Mouse (Mus musculus): ENCODE measurements at regions not wholly inside any gene's neighbourhood (a gene's known extent, or its start where the extent isn't known, plus 50 kb on each side); places are given as distances from the start of the nearest gene placed in this dataset.

GRCm38 (mm10) chr12:50899609-50900447 lies 250.9 kb upstream of the Prkd1 start:
- Histone ChIP-seq H3K4me1 (ENCODE audit: control insufficient read depth, insufficient read depth, low read length) (no peaks in the 10 kb centered on the region), H3K4me2 (ENCODE audit: low read length) (no peak overlapping the region), H3K27me3 (replicated peaks; ENCODE audit: control insufficient read depth, insufficient read depth, low read length) (no peaks in the 10 kb centered on the region), H3K9ac (ENCODE audit: low read length) (no peak overlapping the region), H3K36me3 (ENCODE audit: control insufficient read depth, insufficient read depth, low read length) (no peaks in the 10 kb centered on the region), H3K27ac (ENCODE audit: low read depth, low read length) (no peak overlapping the region), H3K4me3 (ENCODE audit: low read depth, low read length) (no peak overlapping the region), H3K9me3 (replicated peaks; ENCODE audit: control insufficient read depth, low read length) (no peaks in the 10 kb centered on the region)
- ATAC-seq, result no peak
- DNase-seq (ENCODE audit: low spot score), result no peak
- WGBS, result 86% methylated on average over 13 of the region's 13 CpGs

- Histone ChIP-seq H3K4me3 (ENCODE audit: low read depth, low read length) (no peak overlapping the region), H3K4me2 (ENCODE audit: low read length) (no peak overlapping the region)
These were observed 248.8 kb upstream of the Prkd1 start for GRCm38 (mm10) chr12:50897606-50898166.

GRCm38 (mm10) chr12:50893604-50894003 lies 244.7 kb upstream of the Prkd1 start:
- Histone ChIP-seq H3K27me3 (replicated peaks; ENCODE audit: control insufficient read depth, insufficient read depth, low read length) (no peaks in the 10 kb centered on the region), H3K27ac (ENCODE audit: low read depth, low read length) (no peak overlapping the region), H3K4me3 (ENCODE audit: low read depth, low read length) (no peak overlapping the region), H3K9ac (ENCODE audit: low read length) (no peak overlapping the region), H3K9me3 (replicated peaks; ENCODE audit: control insufficient read depth, low read length) (no peaks in the 10 kb centered on the region), H3K4me1 (ENCODE audit: control insufficient read depth, insufficient read depth, low read length) (peaks cover 4% of the 10 kb centered on the region), H3K4me2 (ENCODE audit: low read length) (no peak overlapping the region), H3K36me3 (ENCODE audit: control insufficient read depth, insufficient read depth, low read length) (no peaks in the 10 kb centered on the region)
- no peak for ATAC-seq
- peak; percentile 33 for DNase-seq (ENCODE audit: low spot score)
- 8% methylated on average over 5 of the region's 5 CpGs for WGBS

More at GRCm38 (mm10) chr12:50897606-50898166, 248.8 kb upstream of the Prkd1 start:
- Histone ChIP-seq H3K4me1 (ENCODE audit: control insufficient read depth, insufficient read depth, low read length) (peaks cover 4% of the 10 kb centered on the region), H3K9me3 (replicated peaks; ENCODE audit: control insufficient read depth, low read length) (no peaks in the 10 kb centered on the region), H3K9ac (ENCODE audit: low read length) (no peak overlapping the region), H3K27me3 (replicated peaks; ENCODE audit: control insufficient read depth, insufficient read depth, low read length) (no peaks in the 10 kb centered on the region), H3K36me3 (ENCODE audit: control insufficient read depth, insufficient read depth, low read length) (no peaks in the 10 kb centered on the region), H3K27ac (ENCODE audit: low read depth, low read length) (no peak overlapping the region)
- DNase-seq (ENCODE audit: low spot score) (no peak), ATAC-seq (no peak)
- WGBS, result 73% methylated on average over 3 of the region's 3 CpGs

GRCm38 (mm10) chr12:50875796-50876195 lies 226.9 kb upstream of the Prkd1 start:
- H3K36me3 ChIP-seq (ENCODE audit: control insufficient read depth, insufficient read depth, low read length), result no peaks in the 10 kb centered on the region
- no peak overlapping the region for H3K4me3 ChIP-seq (ENCODE audit: low read depth, low read length)
- no peak for ATAC-seq
- H3K9ac ChIP-seq (ENCODE audit: low read length), result no peak overlapping the region
- no peak overlapping the region for H3K27ac ChIP-seq (ENCODE audit: low read depth, low read length)
- no peaks in the 10 kb centered on the region for H3K27me3 ChIP-seq (replicated peaks; ENCODE audit: control insufficient read depth, insufficient read depth, low read length)
- H3K4me1 ChIP-seq (ENCODE audit: control insufficient read depth, insufficient read depth, low read length), result peaks cover 2% of the 10 kb centered on the region
- no peak overlapping the region for H3K4me2 ChIP-seq (ENCODE audit: low read length)
- no peaks in the 10 kb centered on the region for H3K9me3 ChIP-seq (replicated peaks; ENCODE audit: control insufficient read depth, low read length)
- no peak for DNase-seq (ENCODE audit: low spot score)

- peak overlapping the region; percentile 34 for H3K4me2 ChIP-seq (ENCODE audit: low read length)
- no peak overlapping the region for H3K9ac ChIP-seq (ENCODE audit: low read length)
- H3K4me1 ChIP-seq (ENCODE audit: control insufficient read depth, insufficient read depth, low read length), result peaks cover 2% of the 10 kb centered on the region
- no peak for DNase-seq (ENCODE audit: low spot score)
- H3K27me3 ChIP-seq (replicated peaks; ENCODE audit: control insufficient read depth, insufficient read depth, low read length), result no peaks in the 10 kb centered on the region
- ATAC-seq, result peak; percentile 72
- H3K4me3 ChIP-seq (ENCODE audit: low read depth, low read length), result no peak overlapping the region
- H3K27ac ChIP-seq (ENCODE audit: low read depth, low read length), result 0 out of 2 replicates have a peak overlapping the region, but pooled peaks have one; percentile 30
- H3K9me3 ChIP-seq (replicated peaks; ENCODE audit: control insufficient read depth, low read length), result no peaks in the 10 kb centered on the region
- H3K36me3 ChIP-seq (ENCODE audit: control insufficient read depth, insufficient read depth, low read length), result no peaks in the 10 kb centered on the region
- 24% methylated on average over 4 of the region's 4 CpGs for WGBS
These were observed 225.1 kb upstream of the Prkd1 start for GRCm38 (mm10) chr12:50874024-50874398.

GRCm38 (mm10) chr12:50873390-50874023 lies 224.6 kb upstream of the Prkd1 start:
- H3K4me2 ChIP-seq (ENCODE audit: low read length), result peak overlapping the region; percentile 34
- peak overlapping the region; percentile 49; the same call in 1 of the 2 replicates for H3K27ac ChIP-seq (ENCODE audit: low read depth, low read length)
- H3K9ac ChIP-seq (ENCODE audit: low read length), result no peak overlapping the region
- peak; percentile 93 for ATAC-seq
- no peak overlapping the region for H3K4me3 ChIP-seq (ENCODE audit: low read depth, low read length)
- no peaks in the 10 kb centered on the region for H3K9me3 ChIP-seq (replicated peaks; ENCODE audit: control insufficient read depth, low read length)
- WGBS, result 22% methylated on average over 11 of the region's 11 CpGs
- H3K4me1 ChIP-seq (ENCODE audit: control insufficient read depth, insufficient read depth, low read length), result peaks cover 2% of the 10 kb centered on the region
- no peaks in the 10 kb centered on the region for H3K27me3 ChIP-seq (replicated peaks; ENCODE audit: control insufficient read depth, insufficient read depth, low read length)
- DNase-seq (ENCODE audit: low spot score), result peak; percentile 87
- H3K36me3 ChIP-seq (ENCODE audit: control insufficient read depth, insufficient read depth, low read length), result no peaks in the 10 kb centered on the region

GRCm38 (mm10) chr12:50851644-50852043 lies 202.7 kb upstream of the Prkd1 start:
- Histone ChIP-seq H3K4me2 (ENCODE audit: low read length) (no peak overlapping the region), H3K4me1 (ENCODE audit: control insufficient read depth, insufficient read depth, low read length) (0 out of 2 replicates have a peak, but pooled peaks cover 2% of the 10 kb centered on the region), H3K27ac (ENCODE audit: low read depth, low read length) (no peak overlapping the region), H3K9me3 (replicated peaks; ENCODE audit: control insufficient read depth, low read length) (no peaks in the 10 kb centered on the region), H3K9ac (ENCODE audit: low read length) (no peak overlapping the region), H3K27me3 (replicated peaks; ENCODE audit: control insufficient read depth, insufficient read depth, low read length) (no peaks in the 10 kb centered on the region), H3K4me3 (ENCODE audit: low read depth, low read length) (no peak overlapping the region), H3K36me3 (ENCODE audit: control insufficient read depth, insufficient read depth, low read length) (no peaks in the 10 kb centered on the region)
- ATAC-seq, result no peak
- DNase-seq (ENCODE audit: low spot score), result peak; percentile 15
- whole genome bisulfite sequencing, result 31% methylated on average over 3 of the region's 3 CpGs

- DNase-seq (ENCODE audit: low spot score), result no peak
- Histone ChIP-seq H3K36me3 (ENCODE audit: control insufficient read depth, insufficient read depth, low read length) (no peaks in the 10 kb centered on the region), H3K9me3 (replicated peaks; ENCODE audit: control insufficient read depth, low read length) (no peaks in the 10 kb centered on the region), H3K4me2 (ENCODE audit: low read length) (no peak overlapping the region), H3K4me3 (ENCODE audit: low read depth, low read length) (no peak overlapping the region), H3K9ac (ENCODE audit: low read length) (no peak overlapping the region), H3K4me1 (ENCODE audit: control insufficient read depth, insufficient read depth, low read length) (0 out of 2 replicates have a peak, but pooled peaks cover 2% of the 10 kb centered on the region), H3K27me3 (replicated peaks; ENCODE audit: control insufficient read depth, insufficient read depth, low read length) (no peaks in the 10 kb centered on the region), H3K27ac (ENCODE audit: low read depth, low read length) (no peak overlapping the region)
- no peak for ATAC-seq
- WGBS, result 83% methylated on average over 3 of the region's 3 CpGs
These were observed 199.1 kb upstream of the Prkd1 start for GRCm38 (mm10) chr12:50847976-50848375.

- H3K9me3 ChIP-seq (replicated peaks; ENCODE audit: control insufficient read depth, low read length), result no peaks in the 10 kb centered on the region
- 88% methylated on average over 6 of the region's 6 CpGs for WGBS
- no peak overlapping the region for H3K9ac ChIP-seq (ENCODE audit: low read length)
- H3K4me2 ChIP-seq (ENCODE audit: low read length), result no peak overlapping the region
- H3K4me1 ChIP-seq (ENCODE audit: control insufficient read depth, insufficient read depth, low read length), result no peaks in the 10 kb centered on the region; the same call in 1 of the 2 replicates
- no peaks in the 10 kb centered on the region for H3K27me3 ChIP-seq (replicated peaks; ENCODE audit: control insufficient read depth, insufficient read depth, low read length)
- no peak overlapping the region for H3K27ac ChIP-seq (ENCODE audit: low read depth, low read length)
- DNase-seq (ENCODE audit: low spot score) (no peak), ATAC-seq (no peak)
- no peaks in the 10 kb centered on the region for H3K36me3 ChIP-seq (ENCODE audit: control insufficient read depth, insufficient read depth, low read length)
- no peak overlapping the region for H3K4me3 ChIP-seq (ENCODE audit: low read depth, low read length)
These were observed 193.8 kb upstream of the Prkd1 start for GRCm38 (mm10) chr12:50842744-50843143.
